Mouse (Mus musculus): ENCODE measurements around the gene Rapsn. TPM values are rescaled to one million over a fixed set of nuclear protein-coding genes. Genes with fewer than 3 reads are reported as not detected.

The Rapsn gene
- total RNA-seq, 1 experiment: 1.1 TPM

GRCm38 (mm10) chr2:91090208-91090607 is 54.8 kb downstream of the Rapsn start:
- Histone ChIP-seq H3K9ac (ENCODE audit: insufficient read depth, low read depth, low read length, poor library complexity, severe bottlenecking) (no peak overlapping the region), H3K9me3 (ENCODE audit: control insufficient read depth, insufficient read depth, low read depth, low read length) (no peaks in the 10 kb centered on the region), H3K27ac (ENCODE audit: insufficient read depth, low read depth, low read length, poor library complexity, severe bottlenecking) (no peak overlapping the region), H3K4me3 (ENCODE audit: insufficient read depth in 1 of 2, low read depth in 1 of 2, low read length in 2 of 2, poor library complexity in 1 of 2, severe bottlenecking in 1 of 2) (no peak overlapping the region), H3K36me3 (ENCODE audit: control insufficient read depth, insufficient read depth, low read length, poor library complexity, severe bottlenecking) (no peaks in the 10 kb centered on the region), H3K4me1 (ENCODE audit: control insufficient read depth in 2 of 2, insufficient read depth in 2 of 2, low read length in 2 of 2, poor library complexity in 1 of 2) (no peaks in the 10 kb centered on the region)
- in situ Hi-C loops (cut with MboI; ENCODE audit: low sequenced_read_pairs in 2 of 2, unreplicated experiment in 2 of 2): no loop called here
- no peak for DNase-seq (ENCODE audit: low read depth, low spot score)
- TF ChIP-seq HCFC1 (IDR thresholded peaks at IDR 0.05; ENCODE audit: borderline replicate concordance, insufficient read depth, low read length) (no peak), ZC3H11A (IDR thresholded peaks at IDR 0.05; ENCODE audit: borderline replicate concordance, low read depth, low read length) (no peak), MAFK (IDR thresholded peaks at IDR 0.05; ENCODE audit: insufficient read depth, low read depth, low read length) (no peak), CHD2 (IDR thresholded peaks at IDR 0.05; ENCODE audit: low read depth, low read length) (no peak), ZNF384 (IDR thresholded peaks at IDR 0.05; ENCODE audit: low read depth, low read length) (no peak)

- Histone ChIP-seq H3K36me3 (ENCODE audit: control insufficient read depth, insufficient read depth, low read length, poor library complexity, severe bottlenecking) (no peaks in the 10 kb centered on the region), H3K9me3 (ENCODE audit: control insufficient read depth, insufficient read depth, low read depth, low read length) (no peaks in the 10 kb centered on the region), H3K27ac (ENCODE audit: insufficient read depth, low read depth, low read length, poor library complexity, severe bottlenecking) (no peak overlapping the region), H3K4me1 (ENCODE audit: control insufficient read depth in 2 of 2, insufficient read depth in 2 of 2, low read length in 2 of 2, poor library complexity in 1 of 2) (no peaks in the 10 kb centered on the region), H3K9ac (ENCODE audit: insufficient read depth, low read depth, low read length, poor library complexity, severe bottlenecking) (no peak overlapping the region), H3K4me3 (ENCODE audit: insufficient read depth in 1 of 2, low read depth in 1 of 2, low read length in 2 of 2, poor library complexity in 1 of 2, severe bottlenecking in 1 of 2) (no peak overlapping the region)
- in situ Hi-C loops (cut with MboI; ENCODE audit: low sequenced_read_pairs in 2 of 2, unreplicated experiment in 2 of 2): no loop called here
- TF ChIP-seq CHD2 (IDR thresholded peaks at IDR 0.05; ENCODE audit: low read depth, low read length) (no peak), ZNF384 (IDR thresholded peaks at IDR 0.05; ENCODE audit: low read depth, low read length) (no peak), HCFC1 (IDR thresholded peaks at IDR 0.05; ENCODE audit: borderline replicate concordance, insufficient read depth, low read length) (no peak), ZC3H11A (IDR thresholded peaks at IDR 0.05; ENCODE audit: borderline replicate concordance, low read depth, low read length) (no peak), MAFK (IDR thresholded peaks at IDR 0.05; ENCODE audit: insufficient read depth, low read depth, low read length) (no peak)
- no peak for DNase-seq (ENCODE audit: low read depth, low spot score)
Observed at GRCm38 (mm10) chr2:91090827-91091226, 55.4 kb downstream of the Rapsn start.

Other genes starting within 250 kb of the Rapsn start
- 138 and 162 TPM in 2 replicates for gene Mtch2, start 188.5 kb upstream of the Rapsn start, total RNA-seq (2012; rRNA removed)
- 2.8 and 3.2 TPM in 2 replicates for gene C1qtnf4, start 149.8 kb upstream of the Rapsn start, total RNA-seq (2012; rRNA removed)
- gene Kbtbd4, start 130.9 kb upstream of the Rapsn start, total RNA-seq (2012; rRNA removed): 12.5 and 19.0 TPM in 2 replicates
- 106 and 109 TPM in 2 replicates for gene Ndufs3, start 130.8 kb upstream of the Rapsn start, total RNA-seq (2012; rRNA removed)
- 61.7 and 73.0 TPM in 2 replicates for gene Celf1, start 95.2 kb upstream of the Rapsn start, total RNA-seq (2012; rRNA removed)
- gene Psmc3, start 18.4 kb downstream of the Rapsn start, total RNA-seq (2012; rRNA removed): 226 and 262 TPM in 2 replicates
- gene Slc39a13, start 34.8 kb downstream of the Rapsn start, total RNA-seq (2012; rRNA removed): 18.3 and 20.1 TPM in 2 replicates
- gene Spi1, start 46.8 kb downstream of the Rapsn start, total RNA-seq (2012; rRNA removed): 0.31 and 0.32 TPM in 2 replicates
- 0.62 and 0.90 TPM in 2 replicates for gene Mybpc3, start 82.5 kb downstream of the Rapsn start, total RNA-seq (2012; rRNA removed)
- gene Madd, start 148.2 kb downstream of the Rapsn start, total RNA-seq (2012; rRNA removed): 6.7 and 7.8 TPM in 2 replicates
- 0.90 and 1.4 TPM in 2 replicates for gene Nr1h3, start 167.2 kb downstream of the Rapsn start, total RNA-seq (2012; rRNA removed)
- 12.9 and 19.6 TPM in 2 replicates for gene Acp2, start 167.3 kb downstream of the Rapsn start, total RNA-seq (2012; rRNA removed)
- 10.4 and 11.0 TPM in 2 replicates for gene Ddb2, start 201.4 kb downstream of the Rapsn start, total RNA-seq (2012; rRNA removed)
- gene Pacsin3, start 220.3 kb downstream of the Rapsn start, total RNA-seq (2012; rRNA removed): 11.1 and 18.4 TPM in 2 replicates
- gene Arfgap2, start 229.4 kb downstream of the Rapsn start, total RNA-seq (2012; rRNA removed): 40.7 and 46.8 TPM in 2 replicates